Mouse (Mus musculus) hindbrain, embryonic 13.5 days (tissue): Measurements from ENCODE around the gene Ubac2. TPM values are rescaled to one million over a fixed set of nuclear protein-coding genes. Genes with fewer than 3 reads are reported as not detected.

Experiments
- ATAC-seq: fragments of 200-750 bp; cut with Nextera tagmentation; 2 replicates; pipeline ENCODE4 v1.8.0; 2017; ENCODE audit warnings: moderate TSS enrichment; ENCODE audit not compliant: low FRiP score
- H3K27ac ChIP-seq: fragments of 300-500 bp; sonication (generic); 2 replicates; pipeline ENCODE4 v1.5.1; 2015; ENCODE audit warnings: inconsistent platforms, mild to moderate bottlenecking, moderate library complexity
- H3K27me3 ChIP-seq: fragments of 300-500 bp; sonication (generic); 2 replicates; pipeline ENCODE4 v1.6.1; 2015; ENCODE audit warnings: mild to moderate bottlenecking, inconsistent platforms
- H3K36me3 ChIP-seq: fragments of 300-500 bp; sonication (generic); 2 replicates; pipeline ENCODE4 v1.6.1; 2015; ENCODE audit warnings: mild to moderate bottlenecking, inconsistent platforms
- H3K4me1 ChIP-seq: fragments of 300-500 bp; sonication (generic); replicated peaks from 2 replicates; pipeline ENCODE4 v1.6.1; 2015; ENCODE audit warnings: inconsistent platforms
- H3K4me2 ChIP-seq: fragments of 300-500 bp; sonication (generic); 2 replicates; pipeline ENCODE4 v1.6.1; 2015; ENCODE audit warnings: inconsistent platforms, mild to moderate bottlenecking, moderate library complexity
- H3K4me3 ChIP-seq: fragments of 300-500 bp; sonication (generic); 2 replicates; pipeline ENCODE4 v1.5.1; 2015; ENCODE audit warnings: mild to moderate bottlenecking, inconsistent platforms
- H3K9ac ChIP-seq: fragments of 300-500 bp; sonication (generic); 2 replicates; pipeline ENCODE4 v1.6.1; 2015; ENCODE audit warnings: mild to moderate bottlenecking, inconsistent platforms
- H3K9me3 ChIP-seq: fragments of 300-500 bp; sonication (generic); 2 replicates; pipeline ENCODE4 v1.6.1; 2016; ENCODE audit warnings: inconsistent platforms
- WGBS: fragments of 180-500 bp; shearing (Covaris S2); methylation state at CpG from one replicate; pipeline ENCODE4 v1.1.7; 2015; 5-methylcytosine and 5-hydroxymethylcytosine counted together
- polyA plus RNA-seq: library from polyadenylated mRNA; unstranded; fragments of >200 nt; fragmentation: Nextera tagmentation; extraction: Ambion mirVana; gene quantifications from 2 replicates; pipeline ENCODE4 v1.2.1, GENCODE M21; 2015

The Ubac2 gene
- polyA plus RNA-seq, 1 experiment from 2014 or later = 56.9 TPM

- H3K9me3 ChIP-seq = no peaks in the 10 kb centered on the region
- H3K4me3 ChIP-seq = no peak overlapping the region
- no peak overlapping the region for H3K4me2 ChIP-seq
- ATAC-seq = no peak
- H3K9ac ChIP-seq = no peak overlapping the region
- H3K27me3 ChIP-seq = no peaks in the 10 kb centered on the region
- 83% methylated on average over 8 of the region's 8 CpGs for WGBS
- no peak overlapping the region for H3K27ac ChIP-seq
- no peaks in the 10 kb centered on the region; the same call in 1 of the 2 replicates for H3K4me1 ChIP-seq
- no peaks in the 10 kb centered on the region for H3K36me3 ChIP-seq
These were observed 68.3 kb downstream of the Ubac2 start for GRCm38 (mm10) chr14:121946728-121947127.

GRCm38 (mm10) chr14:121947201-121947760, 68.9 kb downstream of the Ubac2 start:
- Histone ChIP-seq H3K4me3 (no peak overlapping the region), H3K4me2 (no peak overlapping the region), H3K27me3 (no peaks in the 10 kb centered on the region), H3K4me1 (no peaks in the 10 kb centered on the region; the same call in 1 of the 2 replicates), H3K9me3 (no peaks in the 10 kb centered on the region), H3K27ac (no peak overlapping the region), H3K9ac (no peak overlapping the region), H3K36me3 (no peaks in the 10 kb centered on the region)
- no peak for ATAC-seq
- WGBS = 83% methylated on average over 8 of the region's 8 CpGs

- no peaks in the 10 kb centered on the region for H3K9me3 ChIP-seq
- no peak for ATAC-seq
- no peaks in the 10 kb centered on the region for H3K27me3 ChIP-seq
- WGBS = 90% methylated on average over 3 of the region's 3 CpGs
- no peaks in the 10 kb centered on the region; the same call in 1 of the 2 replicates for H3K4me1 ChIP-seq
- no peak overlapping the region for H3K4me3 ChIP-seq
- H3K27ac ChIP-seq = no peak overlapping the region
- no peaks in the 10 kb centered on the region for H3K36me3 ChIP-seq
- H3K9ac ChIP-seq = no peak overlapping the region
- no peak overlapping the region for H3K4me2 ChIP-seq
These were observed 69.5 kb downstream of the Ubac2 start for GRCm38 (mm10) chr14:121947966-121948365.

GRCm38 (mm10) chr14:121949436-121949835, 71.0 kb downstream of the Ubac2 start:
- ATAC-seq = no peak
- Histone ChIP-seq H3K9ac (no peak overlapping the region), H3K36me3 (0 out of 2 replicates have a peak, but pooled peaks cover 2% of the 10 kb centered on the region), H3K9me3 (no peaks in the 10 kb centered on the region), H3K4me2 (no peak overlapping the region), H3K4me3 (no peak overlapping the region), H3K27ac (no peak overlapping the region), H3K4me1 (no peaks in the 10 kb centered on the region; the same call in 1 of the 2 replicates), H3K27me3 (no peaks in the 10 kb centered on the region)
- WGBS = 98% methylated on average over 3 of the region's 3 CpGs

- Histone ChIP-seq H3K9ac (no peak overlapping the region), H3K27ac (no peak overlapping the region), H3K4me2 (no peak overlapping the region), H3K36me3 (0 out of 2 replicates have a peak, but pooled peaks cover 4% of the 10 kb centered on the region), H3K27me3 (no peaks in the 10 kb centered on the region), H3K9me3 (no peaks in the 10 kb centered on the region), H3K4me1 (no peaks in the 10 kb centered on the region; the same call in 1 of the 2 replicates), H3K4me3 (no peak overlapping the region)
- 96% methylated on average over 5 of the region's 5 CpGs for WGBS
- ATAC-seq = no peak
These were observed 71.5 kb downstream of the Ubac2 start for GRCm38 (mm10) chr14:121949897-121950296.

- WGBS = 90% methylated on average over 2 of the region's 2 CpGs
- no peaks in the 10 kb centered on the region; the same call in 1 of the 2 replicates for H3K4me1 ChIP-seq
- no peak overlapping the region for H3K4me2 ChIP-seq
- H3K36me3 ChIP-seq = 0 out of 2 replicates have a peak, but pooled peaks cover 4% of the 10 kb centered on the region
- H3K9ac ChIP-seq = no peak overlapping the region
- no peak overlapping the region for H3K4me3 ChIP-seq
- H3K27ac ChIP-seq = no peak overlapping the region
- no peaks in the 10 kb centered on the region for H3K9me3 ChIP-seq
- H3K27me3 ChIP-seq = no peaks in the 10 kb centered on the region
- ATAC-seq = no peak
These were observed 73.1 kb downstream of the Ubac2 start for GRCm38 (mm10) chr14:121951399-121952045.

GRCm38 (mm10) chr14:121952046-121952400, 73.6 kb downstream of the Ubac2 start:
- H3K27ac ChIP-seq = no peak overlapping the region
- ATAC-seq = no peak
- WGBS = 91% methylated on average over 5 of the region's 5 CpGs

GRCm38 (mm10) chr14:121954129-121954528, 75.7 kb downstream of the Ubac2 start:
- Histone ChIP-seq H3K4me2 (no peak overlapping the region), H3K27me3 (no peaks in the 10 kb centered on the region), H3K9ac (no peak overlapping the region), H3K4me3 (no peak overlapping the region), H3K36me3 (0 out of 2 replicates have a peak, but pooled peaks cover 4% of the 10 kb centered on the region), H3K27ac (no peak overlapping the region), H3K4me1 (peaks cover 5% of the 10 kb centered on the region; the same call in 1 of the 2 replicates), H3K9me3 (no peaks in the 10 kb centered on the region)
- no peak for ATAC-seq
- 94% methylated on average over 11 of the region's 11 CpGs for WGBS

More at GRCm38 (mm10) chr14:121952046-121952400, 73.6 kb downstream of the Ubac2 start:
- Histone ChIP-seq H3K4me1 (no peaks in the 10 kb centered on the region; the same call in 1 of the 2 replicates), H3K9me3 (no peaks in the 10 kb centered on the region), H3K4me3 (no peak overlapping the region), H3K9ac (no peak overlapping the region), H3K4me2 (no peak overlapping the region), H3K27me3 (no peaks in the 10 kb centered on the region), H3K36me3 (0 out of 2 replicates have a peak, but pooled peaks cover 4% of the 10 kb centered on the region)

- Histone ChIP-seq H3K27me3 (no peaks in the 10 kb centered on the region), H3K4me1 (peaks cover 5% of the 10 kb centered on the region; the same call in 1 of the 2 replicates), H3K4me3 (no peak overlapping the region), H3K4me2 (no peak overlapping the region), H3K36me3 (0 out of 2 replicates have a peak, but pooled peaks cover 4% of the 10 kb centered on the region), H3K9ac (no peak overlapping the region), H3K9me3 (no peaks in the 10 kb centered on the region), H3K27ac (no peak overlapping the region)
- over 99% methylated on average over 12 of the region's 12 CpGs for WGBS
- no peak for ATAC-seq
These were observed 76.2 kb downstream of the Ubac2 start for GRCm38 (mm10) chr14:121954608-121955007.

GRCm38 (mm10) chr14:121955176-121955795, 76.9 kb downstream of the Ubac2 start:
- H3K27ac ChIP-seq = no peak overlapping the region
- H3K4me2 ChIP-seq = no peak overlapping the region

GRCm38 (mm10) chr14:121956291-121956690, 77.9 kb downstream of the Ubac2 start:
- peaks cover 5% of the 10 kb centered on the region; the same call in 1 of the 2 replicates for H3K4me1 ChIP-seq
- H3K4me3 ChIP-seq = no peak overlapping the region
- H3K27ac ChIP-seq = no peak overlapping the region
- no peak overlapping the region for H3K9ac ChIP-seq
- WGBS = 96% methylated on average over 5 of the region's 5 CpGs
- H3K9me3 ChIP-seq = no peaks in the 10 kb centered on the region
- 0 out of 2 replicates have a peak, but pooled peaks cover 4% of the 10 kb centered on the region for H3K36me3 ChIP-seq
- no peak for ATAC-seq
- H3K4me2 ChIP-seq = no peak overlapping the region
- no peaks in the 10 kb centered on the region for H3K27me3 ChIP-seq

More at GRCm38 (mm10) chr14:121955176-121955795, 76.9 kb downstream of the Ubac2 start:
- no peak for ATAC-seq
- H3K27me3 ChIP-seq = no peaks in the 10 kb centered on the region
- H3K4me3 ChIP-seq = no peak overlapping the region
- 0 out of 2 replicates have a peak, but pooled peaks cover 4% of the 10 kb centered on the region for H3K36me3 ChIP-seq
- no peaks in the 10 kb centered on the region for H3K9me3 ChIP-seq
- H3K4me1 ChIP-seq = peaks cover 5% of the 10 kb centered on the region; the same call in 1 of the 2 replicates
- no peak overlapping the region for H3K9ac ChIP-seq
- 91% methylated on average over 5 of the region's 5 CpGs for WGBS

- H3K9me3 ChIP-seq = no peaks in the 10 kb centered on the region
- no peak for ATAC-seq
- H3K27ac ChIP-seq = no peak overlapping the region
- no peak overlapping the region for H3K9ac ChIP-seq
- 94% methylated on average over 10 of the region's 10 CpGs for WGBS
- 0 out of 2 replicates have a peak, but pooled peaks cover 4% of the 10 kb centered on the region for H3K36me3 ChIP-seq
- H3K4me2 ChIP-seq = no peak overlapping the region
- H3K4me3 ChIP-seq = no peak overlapping the region
- no peaks in the 10 kb centered on the region for H3K27me3 ChIP-seq
- H3K4me1 ChIP-seq = peaks cover 5% of the 10 kb centered on the region; the same call in 1 of the 2 replicates
These were observed 78.9 kb downstream of the Ubac2 start for GRCm38 (mm10) chr14:121957176-121957871.
